Mouse (Mus musculus): ENCODE results near the gene Acsbg2. TPM values are rescaled to one million over a fixed set of nuclear protein-coding genes. Genes with fewer than 3 reads are reported as not detected.

Gene Acsbg2
- polyA plus RNA-seq, 1 experiment from 2014 or later = not detected

Other genes starting within 250 kb of the Acsbg2 start
- 41.2 and 47.1 TPM in 2 replicates for gene Lonp1, start 247.6 kb downstream of the Acsbg2 start, polyA plus RNA-seq (2015; fragmentation: Nextera tagmentation; extraction: Ambion mirVana)
- 0.58 and 0.70 TPM in 2 replicates for gene Catsperd, start 246.3 kb downstream of the Acsbg2 start, polyA plus RNA-seq (2015; fragmentation: Nextera tagmentation; extraction: Ambion mirVana)
- gene Ranbp3, start 201.2 kb downstream of the Acsbg2 start, polyA plus RNA-seq (2015; fragmentation: Nextera tagmentation; extraction: Ambion mirVana) = 112 and 123 TPM in 2 replicates
- 433 and 459 TPM in 2 replicates for gene Ndufa11, start 156.7 kb downstream of the Acsbg2 start, polyA plus RNA-seq (2015; fragmentation: Nextera tagmentation; extraction: Ambion mirVana)
- 14.0 and 16.7 TPM in 2 replicates for gene Vmac, start 156.4 kb downstream of the Acsbg2 start, polyA plus RNA-seq (2015; fragmentation: Nextera tagmentation; extraction: Ambion mirVana)
- gene Nrtn, start 116.9 kb downstream of the Acsbg2 start, polyA plus RNA-seq (2015; fragmentation: Nextera tagmentation; extraction: Ambion mirVana) = 1.7 TPM in 2 replicates
- 50.0 and 56.9 TPM in 2 replicates for gene Dus3l, start 109.7 kb downstream of the Acsbg2 start, polyA plus RNA-seq (2015; fragmentation: Nextera tagmentation; extraction: Ambion mirVana)
- 1.2 and 1.3 TPM in 2 replicates for gene Prr22, start 104.2 kb downstream of the Acsbg2 start, polyA plus RNA-seq (2015; fragmentation: Nextera tagmentation; extraction: Ambion mirVana)
- 5.8 and 6.9 TPM in 2 replicates for gene Rfx2, start 43.4 kb downstream of the Acsbg2 start, polyA plus RNA-seq (2015; fragmentation: Nextera tagmentation; extraction: Ambion mirVana)
- gene 1700061G19Rik, start 1.0 kb upstream of the Acsbg2 start, polyA plus RNA-seq (2015; fragmentation: Nextera tagmentation; extraction: Ambion mirVana) = 0.33 and 0.45 TPM in 2 replicates
- 69.5 and 70.1 TPM in 2 replicates for gene Mllt1, start 61.0 kb upstream of the Acsbg2 start, polyA plus RNA-seq (2015; fragmentation: Nextera tagmentation; extraction: Ambion mirVana)
- gene Acer1, start 107.7 kb upstream of the Acsbg2 start, polyA plus RNA-seq (2015; fragmentation: Nextera tagmentation; extraction: Ambion mirVana) = not detected in 2 replicates
- gene Clpp, start 115.9 kb upstream of the Acsbg2 start, polyA plus RNA-seq (2015; fragmentation: Nextera tagmentation; extraction: Ambion mirVana) = 171 and 183 TPM in 2 replicates
- 41.0 and 41.2 TPM in 2 replicates for gene Alkbh7, start 122.9 kb upstream of the Acsbg2 start, polyA plus RNA-seq (2015; fragmentation: Nextera tagmentation; extraction: Ambion mirVana)
- gene Pspn, start 125.6 kb upstream of the Acsbg2 start, polyA plus RNA-seq (2015; fragmentation: Nextera tagmentation; extraction: Ambion mirVana) = 0.43 TPM in 1 of 2 replicates, not detected in the other
- 77.6 and 85.6 TPM in 2 replicates for gene Gtf2f1, start 136.8 kb upstream of the Acsbg2 start, polyA plus RNA-seq (2015; fragmentation: Nextera tagmentation; extraction: Ambion mirVana)
- 0.52 and 0.54 TPM in 2 replicates for gene Gm17949, start 137.0 kb upstream of the Acsbg2 start, polyA plus RNA-seq (2015; fragmentation: Nextera tagmentation; extraction: Ambion mirVana)
- 36.4 and 39.1 TPM in 2 replicates for gene Khsrp, start 157.1 kb upstream of the Acsbg2 start, polyA plus RNA-seq (2015; fragmentation: Nextera tagmentation; extraction: Ambion mirVana)
- not detected in 2 replicates for gene Slc25a41, start 167.2 kb upstream of the Acsbg2 start, polyA plus RNA-seq (2015; fragmentation: Nextera tagmentation; extraction: Ambion mirVana)
- 0.68 and 2.1 TPM in 2 replicates for gene Crb3, start 184.7 kb upstream of the Acsbg2 start, polyA plus RNA-seq (2015; fragmentation: Nextera tagmentation; extraction: Ambion mirVana)
- 18.8 and 21.6 TPM in 2 replicates for gene Slc25a23, start 185.4 kb upstream of the Acsbg2 start, polyA plus RNA-seq (2015; fragmentation: Nextera tagmentation; extraction: Ambion mirVana)
- 4.7 and 4.8 TPM in 2 replicates for gene Dennd1c, start 204.1 kb upstream of the Acsbg2 start, polyA plus RNA-seq (2015; fragmentation: Nextera tagmentation; extraction: Ambion mirVana)
- gene Tubb4a, start 213.3 kb upstream of the Acsbg2 start, polyA plus RNA-seq (2015; fragmentation: Nextera tagmentation; extraction: Ambion mirVana) = 148 and 161 TPM in 2 replicates
- 9.2 and 9.7 TPM in 2 replicates for gene Tnfsf9, start 230.9 kb upstream of the Acsbg2 start, polyA plus RNA-seq (2015; fragmentation: Nextera tagmentation; extraction: Ambion mirVana)